Comparison of ENCODE assay signal across 12 mouse cellular contexts in the genomic region with DNA sequence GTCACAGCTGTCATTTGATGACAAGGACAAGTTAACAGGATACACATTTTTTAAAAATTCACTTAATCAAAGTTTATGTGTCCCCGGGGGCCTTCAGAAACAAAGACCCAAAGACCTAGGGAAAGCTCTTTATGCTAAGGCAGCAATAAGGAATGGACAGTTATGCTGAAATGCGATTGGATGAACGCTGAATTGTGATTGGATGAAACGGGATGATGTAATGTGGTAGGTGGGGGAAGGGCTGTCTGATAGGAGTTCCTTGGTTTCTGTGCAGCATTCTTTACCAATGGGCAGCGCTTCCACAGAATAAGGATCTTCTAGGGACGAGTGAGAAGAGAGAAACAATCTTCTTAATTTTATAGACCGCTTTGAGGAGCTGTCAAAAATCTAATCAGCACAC.
DNase-seq lines count a peak whose midpoint lies in the region; ATAC-seq and TF ChIP-seq lines count a peak whose summit lies in the region.
"Had no signal": no experiment of that assay in that cellular context is flagged by ENCODE, and none has a peak within 500 bp of the region (broad histone marks: within the 10 kb centered on the region; RNA-seq: fewer than 3 reads in every experiment).

No protein-coding gene starts in this region.

- H3K4me2 ChIP-seq in kidney, embryonic 15.5 days = 0 out of 2 replicates have a peak overlapping the region, but pooled peaks have one; percentile 15
- H3K4me2 ChIP-seq in limb, embryonic 14.5 days (replicated peaks; ENCODE audit: low read depth, low read length, severe bottlenecking) = no peak overlapping the region
- no peak overlapping the region for H3K4me2 ChIP-seq in liver, embryonic 11.5 days
- H3K4me2 ChIP-seq: liver, embryonic 12.5 days had no signal

- no peaks in the 10 kb centered on the region for H3K9me3 ChIP-seq in kidney, embryonic 15.5 days (replicated peaks)
- no peaks in the 10 kb centered on the region for H3K9me3 ChIP-seq in limb, embryonic 14.5 days (ENCODE audit: control insufficient read depth, low read length)
- no peaks in the 10 kb centered on the region for H3K9me3 ChIP-seq in liver, embryonic 11.5 days (ENCODE audit: control insufficient read depth, low read length)
- H3K9me3 ChIP-seq: liver, embryonic 12.5 days; midbrain, embryonic 12.5 days had no signal

- no peak overlapping the region for H3K9ac ChIP-seq in kidney, embryonic 15.5 days
- H3K9ac ChIP-seq in limb, embryonic 14.5 days (ENCODE audit: low read depth, low read length, severe bottlenecking) = no peak overlapping the region
- H3K9ac ChIP-seq in liver, embryonic 11.5 days (ENCODE audit: low read depth, low read length) = no peak overlapping the region
- H3K9ac ChIP-seq: forebrain, postnatal 0 days; liver, embryonic 12.5 days; midbrain, embryonic 12.5 days had no signal

- H3K4me3 ChIP-seq in kidney, embryonic 15.5 days (replicated peaks) = no peak overlapping the region
- no peak overlapping the region for H3K4me3 ChIP-seq in kidney, adult 2 months (ENCODE audit: insufficient read depth, low read depth, low read length)
- no peak overlapping the region for H3K4me3 ChIP-seq in limb, embryonic 14.5 days (replicated peaks; ENCODE audit: low read length)
- no peak overlapping the region for H3K4me3 ChIP-seq in liver, embryonic 11.5 days (ENCODE audit: low read depth, low read length)
- H3K4me3 ChIP-seq: liver, embryonic 12.5 days; midbrain, embryonic 12.5 days had no signal

- 53% methylated on average over 7 of the region's 7 CpGs for WGBS in kidney, embryonic 15.5 days
- 63% methylated on average over 7 of the region's 7 CpGs for WGBS in kidney, adult 2 months
- 50% methylated on average over 7 of the region's 7 CpGs for WGBS in limb, embryonic 14.5 days
- 34% methylated on average over 7 of the region's 7 CpGs for WGBS in liver, embryonic 11.5 days

- ATAC-seq in kidney, embryonic 15.5 days (replicated peaks; ENCODE audit: low FRiP score) = no peak
- ATAC-seq in limb, embryonic 14.5 days (ENCODE audit: low FRiP score, low read depth) = no peak
- ATAC-seq in liver, embryonic 11.5 days (replicated peaks; ENCODE audit: low FRiP score) = no peak
- ATAC-seq in activated CD4-positive, CD25-positive, alpha-beta regulatory T cell, adult 4 months = no peak
- ATAC-seq in megakaryocyte-erythroid progenitor cell, adult 5-6 weeks (replicated peaks; ENCODE audit: low FRiP score, low TSS enrichment, poor library complexity, severe bottlenecking) = no peak
- ATAC-seq: forebrain, postnatal 0 days; liver, embryonic 12.5 days had no signal

- H3K27me3 ChIP-seq in kidney, embryonic 15.5 days = no peaks in the 10 kb centered on the region
- no peaks in the 10 kb centered on the region for H3K27me3 ChIP-seq in kidney, adult 2 months (replicated peaks; ENCODE audit: control insufficient read depth, insufficient read depth, low read length)
- no peaks in the 10 kb centered on the region for H3K27me3 ChIP-seq in limb, embryonic 14.5 days (ENCODE audit: control insufficient read depth, insufficient read depth, low read length)
- H3K27me3 ChIP-seq in liver, embryonic 11.5 days (replicated peaks; ENCODE audit: control insufficient read depth, insufficient read depth, low read length) = no peaks in the 10 kb centered on the region
- H3K27me3 ChIP-seq: liver, embryonic 12.5 days had no signal

- no peak for TF ChIP-seq CTCF in kidney, adult 2 months (conservative IDR thresholded peaks at IDR 0.05; ENCODE audit: insufficient read depth, insufficient read length, low read depth, low read length)
- no peak for TF ChIP-seq CTCF in brain, embryonic 14.5 days (IDR thresholded peaks at IDR 0.05; ENCODE audit: borderline replicate concordance, extremely low read depth, insufficient read depth, insufficient read length)

- DNase-seq in kidney, adult 2 months = no peak
- peak; percentile 65 for DNase-seq in brain, embryonic 14.5 days (ENCODE audit: low read depth)
- peak; percentile 59 for DNase-seq in embryo, embryonic 11 days
- DNase-seq in limb, embryonic 14.5 days (ENCODE audit: low spot score) = peak; percentile 39
- no peak for DNase-seq in liver, embryonic 11.5 days (ENCODE audit: low spot score)
- DNase-seq: forebrain, postnatal 0 days; thymus, postnatal 36 days had no signal

- H3K36me3 ChIP-seq in kidney, embryonic 15.5 days = no peaks in the 10 kb centered on the region
- no peaks in the 10 kb centered on the region for H3K36me3 ChIP-seq in kidney, adult 2 months (ENCODE audit: control insufficient read depth, insufficient read depth, low read length)
- H3K36me3 ChIP-seq in limb, embryonic 14.5 days (ENCODE audit: control insufficient read depth, insufficient read depth, low read length) = no peaks in the 10 kb centered on the region
- no peaks in the 10 kb centered on the region for H3K36me3 ChIP-seq in liver, embryonic 11.5 days (ENCODE audit: control insufficient read depth, insufficient read depth, low read length)
- H3K36me3 ChIP-seq: liver, embryonic 12.5 days; midbrain, embryonic 12.5 days had no signal

- no peak overlapping the region for H3K27ac ChIP-seq in kidney, embryonic 15.5 days
- H3K27ac ChIP-seq in kidney, adult 2 months (ENCODE audit: insufficient read depth, low read depth, low read length) = no peak overlapping the region; the same call in 1 of the 2 replicates
- no peak overlapping the region for H3K27ac ChIP-seq in limb, embryonic 14.5 days (replicated peaks; ENCODE audit: low read depth, low read length)
- no peak overlapping the region for H3K27ac ChIP-seq in liver, embryonic 11.5 days (ENCODE audit: low read depth, low read length)
- H3K27ac ChIP-seq: liver, embryonic 12.5 days; midbrain, embryonic 12.5 days had no signal

- H3K4me1 ChIP-seq in kidney, embryonic 15.5 days = peaks cover 21% of the 10 kb centered on the region
- H3K4me1 ChIP-seq in kidney, adult 2 months (ENCODE audit: control insufficient read depth, insufficient read depth, low read length) = 0 out of 2 replicates have a peak, but pooled peaks cover 6% of the 10 kb centered on the region
- peaks cover 3% of the 10 kb centered on the region; the same call in 1 of the 2 replicates for H3K4me1 ChIP-seq in limb, embryonic 14.5 days (ENCODE audit: control insufficient read depth, insufficient read depth, low read length)
- no peaks in the 10 kb centered on the region for H3K4me1 ChIP-seq in liver, embryonic 11.5 days (replicated peaks; ENCODE audit: control insufficient read depth, insufficient read depth, low read length)
- H3K4me1 ChIP-seq: liver, embryonic 12.5 days had no signal

- TF ChIP-seq POLR2A in kidney, adult 2 months (IDR thresholded peaks at IDR 0.05; ENCODE audit: low read depth, low read length) = no peak
- no peak for TF ChIP-seq POLR2A in brain, embryonic 14.5 days (IDR thresholded peaks at IDR 0.05; ENCODE audit: borderline replicate concordance, extremely low read depth, insufficient read depth, insufficient read length, poor library complexity, severe bottlenecking)
- TF ChIP-seq POLR2A in limb, embryonic 14.5 days (IDR thresholded peaks at IDR 0.05; ENCODE audit: borderline replicate concordance, extremely low read depth, insufficient read depth, insufficient read length) = no peak

Comparison
In these comparisons a context has a peak if more than half of its experiments do, and no peak if none do; other contexts are left out.
1. DNase-seq: peak in brain, embryonic 14.5 days (single experiment), embryo, embryonic 11 days (single experiment) and limb, embryonic 14.5 days (single experiment); none in kidney, adult 2 months (single experiment) and liver, embryonic 11.5 days (single experiment).